Mouse (Mus musculus) erythroblast, embryonic 14.5 days (primary cell): Measurements from ENCODE around the gene P2ry6.

Experiments used
- GATA1 ChIP-seq: IDR thresholded peaks from 2 replicates; pipeline ENCODE4 v1.6.1; 2012; ENCODE audit warnings: low read length, inconsistent platforms, mixed read lengths
- TAL1 ChIP-seq: IDR thresholded peaks from 3 replicates; pipeline ENCODE4 v1.6.1; 2012; ENCODE audit warnings: low read length, inconsistent platforms, mixed read lengths

DNA sequence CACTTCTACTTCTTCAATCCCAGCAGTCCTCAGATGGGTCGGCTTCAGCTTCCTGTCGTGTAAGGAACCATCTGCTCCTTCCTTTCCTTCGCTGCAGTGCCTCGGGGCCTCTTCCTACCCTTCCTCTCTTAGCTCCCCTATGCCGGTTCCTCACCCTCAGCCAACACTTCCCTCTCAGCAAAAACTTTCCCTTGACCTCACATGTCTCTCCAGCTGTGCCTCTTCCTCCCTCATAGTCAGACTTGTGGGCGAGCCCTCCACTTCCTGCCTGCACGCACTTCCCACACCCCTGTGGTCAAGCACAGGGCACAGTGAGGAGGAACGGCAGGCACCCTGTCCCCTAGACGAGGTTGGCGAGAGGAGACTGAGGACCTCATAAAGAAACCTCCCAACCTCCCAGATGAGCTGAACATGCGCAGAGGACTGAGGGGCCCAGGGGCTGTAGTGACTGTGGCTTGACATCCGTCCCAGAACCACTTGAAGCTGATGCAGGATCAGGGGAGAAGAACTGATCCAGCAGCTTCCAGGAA, 23.9 kb downstream of the P2ry6 start:
- TF ChIP-seq GATA1 (no peak), TAL1 (no peak)
